Mouse (Mus musculus) monocyte, adult 2 months (primary cell): ENCODE measurements around the gene Csk.
A peak's percentile ranks its signal among the peaks of the same experiment; 100 is the strongest.

Source experiments
- DNase-seq, 2 experiments: peaks; one replicate each; pipeline ENCODE4 v3.0.0; 2022; ENCODE audit warnings: low spot score in 2 of 2, low read depth in 1 of 2

Csk gene

GRCm38 (mm10) chr9:57658970-57659369 lies 5.5 kb upstream of the Csk start:
- no peak for DNase-seq

GRCm38 (mm10) chr9:57657843-57658242 lies 4.4 kb upstream of the Csk start:
- DNase-seq, result no peak

- DNase-seq, result no peak
These were observed 3.4 kb upstream of the Csk start for GRCm38 (mm10) chr9:57656631-57657350.

GRCm38 (mm10) chr9:57655749-57656148 lies 2.3 kb upstream of the Csk start:
- peak; percentile 82 to 93 for DNase-seq

GRCm38 (mm10) chr9:57654966-57655365 lies 1.5 kb upstream of the Csk start:
- DNase-seq, result no peak

GRCm38 (mm10) chr9:57652855-57653254 lies 576 bp downstream of the Csk start:
- no peak for DNase-seq

- DNase-seq, result peak in 1 of 2 experiments; percentile 58
These were observed 1.1 kb downstream of the Csk start for GRCm38 (mm10) chr9:57652351-57652750.

- peak in 1 of 2 experiments; percentile 67 for DNase-seq
These were observed 2.6 kb downstream of the Csk start for GRCm38 (mm10) chr9:57650786-57651311.

- DNase-seq, result no peak
These were observed 3.2 kb downstream of the Csk start for GRCm38 (mm10) chr9:57650130-57650785.

GRCm38 (mm10) chr9:57647286-57648108 lies 5.9 kb downstream of the Csk start:
- DNase-seq, result no peak

GRCm38 (mm10) chr9:57646551-57647103 lies 6.8 kb downstream of the Csk start:
- peak; percentile 59 to 60 for DNase-seq

GRCm38 (mm10) chr9:57644944-57645893 lies 8.2 kb downstream of the Csk start:
- peak; percentile 84 to 96 for DNase-seq

GRCm38 (mm10) chr9:57644442-57644943 lies 8.9 kb downstream of the Csk start:
- DNase-seq, result no peak

GRCm38 (mm10) chr9:57643856-57644180 lies 9.6 kb downstream of the Csk start:
- DNase-seq, result no peak

GRCm38 (mm10) chr9:57643169-57643855 lies 10.1 kb downstream of the Csk start:
- DNase-seq, result no peak

GRCm38 (mm10) chr9:57641775-57642550 lies 11.5 kb downstream of the Csk start:
- no peak for DNase-seq

- DNase-seq, result no peak
These were observed 12.4 kb downstream of the Csk start for GRCm38 (mm10) chr9:57641022-57641421.

GRCm38 (mm10) chr9:57640384-57640783 lies 13.0 kb downstream of the Csk start:
- DNase-seq, result peak; percentile 71 to 78
